Mouse (Mus musculus): ENCODE measurements around the gene Gpr85. TPM values are rescaled to one million over a fixed set of nuclear protein-coding genes. Genes with fewer than 3 reads are reported as not detected.
A peak's percentile ranks its signal among the peaks of the same experiment; 100 is the strongest.
"Not testable (repeated sequence)": the region's sequence is repeated elsewhere in the genome, so short reads cannot be mapped to it uniquely, and the experiment has no call there.

Gpr85 gene
- 1 to 10 TPM; 1.0 to 1.2 TPM for total RNA-seq (2021)
- long read RNA-seq, experiment 1, partial matches to known transcripts = 0 of 3 reads
- long read RNA-seq, experiment 1, other reads (novel, unspliced or antisense) = 3 of 3 reads
- long read RNA-seq, experiment 2, partial matches to known transcripts = 0 of 1 reads
- long read RNA-seq, experiment 2, other reads (novel, unspliced or antisense) = 1 of 1 reads

- no peak for DNase-seq
Measured at GRCm38 (mm10) chr6:13839345-13840054, at the start of gene Gpr85. TSS of gene Gpr85 (minus strand) at chr6:13839942.

DNA sequence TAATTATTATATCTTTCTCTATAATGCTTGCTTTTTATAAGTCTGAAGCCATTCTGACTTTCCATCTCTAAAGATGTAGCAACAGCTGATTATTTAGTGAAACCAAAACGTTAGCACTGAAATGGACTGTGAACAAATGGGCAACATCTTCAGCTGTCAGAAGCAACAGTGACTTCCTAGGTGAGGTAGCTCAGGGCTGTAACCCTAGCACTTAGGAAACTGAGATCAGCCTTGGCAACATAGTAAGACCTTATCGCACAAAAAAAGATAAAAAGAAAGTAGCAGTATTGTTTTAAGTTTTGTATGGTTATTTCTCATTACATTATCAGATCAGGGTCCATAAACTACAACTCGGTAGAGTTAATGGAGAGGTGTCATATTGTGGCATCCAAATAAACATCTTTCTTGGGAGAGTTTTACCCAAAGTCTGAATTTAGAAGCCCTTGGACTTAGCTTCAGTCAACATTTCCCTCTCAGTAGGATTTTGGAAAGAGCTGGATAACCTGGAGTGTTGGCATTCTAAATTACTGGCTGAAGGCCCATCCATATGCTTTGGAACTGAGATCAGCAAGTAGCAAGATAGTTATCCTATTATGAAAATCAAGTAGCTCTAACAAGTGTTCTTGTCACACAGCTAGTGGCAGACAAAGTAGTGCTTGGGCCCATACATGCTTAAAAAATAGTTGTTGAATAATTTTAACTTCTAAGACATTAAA is 45.3 kb upstream of the Gpr85 start:
- DNase-seq = no peak

DNA sequence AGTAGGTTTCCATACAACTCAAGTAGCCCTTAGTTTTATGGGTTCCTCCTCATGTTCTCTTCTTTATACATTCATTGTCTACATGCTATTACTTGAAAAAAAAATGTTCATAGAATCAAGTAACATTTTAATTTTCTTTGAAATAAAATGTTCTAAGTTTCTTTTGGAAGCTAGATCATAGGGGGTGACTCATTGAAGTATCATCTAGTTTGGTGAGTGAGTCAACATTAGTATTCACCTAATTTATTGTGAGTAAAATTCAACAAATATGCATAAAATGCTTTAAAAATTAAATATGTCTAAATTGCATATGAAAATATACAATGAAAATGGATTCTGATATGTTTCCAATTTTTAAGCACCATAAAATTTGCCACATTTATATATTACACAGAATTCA is 43.2 kb upstream of the Gpr85 start:
- DNase-seq = no peak

- DNase-seq = no peak
Measured at GRCm38 (mm10) chr6:13873959-13874358, 34.2 kb upstream of the Gpr85 start.

- DNase-seq = no peak
Measured at GRCm38 (mm10) chr6:13872076-13872475, 32.3 kb upstream of the Gpr85 start.

GRCm38 (mm10) chr6:13871625-13871958 is 31.9 kb upstream of the Gpr85 start:
- no peak for DNase-seq

DNA sequence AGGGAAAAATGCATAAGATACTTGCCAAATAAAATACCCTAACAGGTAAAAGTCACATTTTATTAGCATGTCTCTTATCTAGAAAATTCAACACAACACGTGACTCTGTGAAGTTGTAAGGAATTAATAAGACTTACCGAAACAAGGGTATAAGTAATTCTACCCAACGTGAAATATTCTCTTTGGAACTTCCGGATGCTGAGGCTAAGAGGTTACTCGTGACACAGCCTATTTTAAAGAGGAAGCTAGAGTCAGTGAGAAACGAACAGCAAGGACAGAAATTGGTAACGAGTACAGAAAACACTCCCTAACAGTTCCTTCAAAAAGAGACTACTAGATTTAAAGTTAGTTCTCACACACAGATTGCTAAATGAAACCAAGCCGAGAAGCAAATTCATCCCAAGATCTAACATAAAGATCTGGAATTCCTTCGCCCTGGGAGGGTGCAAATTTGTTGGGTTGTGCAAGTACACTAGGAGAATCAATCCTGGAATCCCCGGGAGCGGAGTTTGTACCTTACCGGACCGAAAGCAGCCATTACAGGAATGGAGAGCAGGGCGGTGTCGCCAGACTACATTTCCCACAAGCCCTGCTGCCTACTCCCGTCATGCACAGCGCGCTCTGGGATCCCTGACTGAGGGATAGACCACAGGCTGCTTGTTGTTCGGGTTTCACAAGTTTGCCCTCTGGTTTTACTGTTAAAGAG is 31.3 kb upstream of the Gpr85 start, which contains the start of gene 2610001J05Rik:
2610001J05Rik (minus strand) TSS at position 600 of the 706 bp plus-strand sequence.
- DNase-seq = peak; percentile 82

DNA sequence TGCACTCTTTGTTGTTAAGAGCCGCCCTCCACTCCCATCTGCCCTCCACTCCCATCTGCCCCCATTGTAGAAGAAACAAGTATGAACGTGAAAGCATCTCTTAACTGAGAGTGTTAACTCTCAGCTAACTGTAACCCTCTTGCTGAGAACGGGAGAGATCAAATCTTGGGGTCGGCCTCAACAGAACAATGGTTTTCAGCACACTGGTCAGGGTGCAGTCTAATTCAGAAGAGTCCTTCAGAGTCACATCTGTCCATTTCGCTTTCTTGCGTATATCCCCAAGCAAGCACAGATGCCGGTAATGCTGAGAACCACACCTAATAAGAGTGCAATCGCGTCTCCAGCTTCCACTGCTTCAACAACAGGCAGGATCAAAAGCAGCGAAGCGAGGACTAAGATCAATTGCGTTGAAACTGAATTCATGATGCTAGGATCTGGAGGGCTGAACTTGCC is 30.6 kb upstream of the Gpr85 start:
- DNase-seq = no peak

GRCm38 (mm10) chr6:13860596-13860995 is 20.9 kb upstream of the Gpr85 start:
- no peak for DNase-seq

GRCm38 (mm10) chr6:13859877-13860585 is 20.3 kb upstream of the Gpr85 start:
- DNase-seq = no peak

DNA sequence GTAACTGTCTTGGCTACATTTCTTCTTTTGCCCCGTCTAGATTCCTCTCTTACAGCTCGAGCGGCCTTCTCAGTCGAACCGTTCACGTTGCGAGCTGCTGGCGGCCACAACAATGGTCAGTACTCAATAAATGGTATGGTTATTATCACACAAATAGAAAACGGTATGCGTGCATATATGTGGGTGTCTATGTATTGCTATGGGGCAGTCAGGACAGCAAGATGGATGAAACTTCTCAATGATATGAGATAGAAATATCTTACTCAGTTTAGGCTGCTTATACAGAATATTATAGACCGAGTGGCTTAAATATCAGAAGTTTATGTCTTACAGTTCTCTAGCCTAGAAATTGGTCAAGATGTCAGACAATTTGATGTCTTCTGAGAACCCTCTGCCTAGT is 14.5 kb upstream of the Gpr85 start:
- no peak for DNase-seq

GRCm38 (mm10) chr6:13853244-13853643 is 13.5 kb upstream of the Gpr85 start:
- no peak for DNase-seq

- DNase-seq = not testable (repeated sequence)
Measured at GRCm38 (mm10) chr6:13846031-13846430, 6.3 kb upstream of the Gpr85 start.

- DNase-seq = peak; percentile 61
Measured at GRCm38 (mm10) chr6:13838677-13839344, 931 bp downstream of the Gpr85 start.

GRCm38 (mm10) chr6:13837916-13838676 is 1.6 kb downstream of the Gpr85 start:
- DNase-seq = no peak

- no peak for DNase-seq
Measured at GRCm38 (mm10) chr6:13836967-13837570, 2.7 kb downstream of the Gpr85 start.

DNA sequence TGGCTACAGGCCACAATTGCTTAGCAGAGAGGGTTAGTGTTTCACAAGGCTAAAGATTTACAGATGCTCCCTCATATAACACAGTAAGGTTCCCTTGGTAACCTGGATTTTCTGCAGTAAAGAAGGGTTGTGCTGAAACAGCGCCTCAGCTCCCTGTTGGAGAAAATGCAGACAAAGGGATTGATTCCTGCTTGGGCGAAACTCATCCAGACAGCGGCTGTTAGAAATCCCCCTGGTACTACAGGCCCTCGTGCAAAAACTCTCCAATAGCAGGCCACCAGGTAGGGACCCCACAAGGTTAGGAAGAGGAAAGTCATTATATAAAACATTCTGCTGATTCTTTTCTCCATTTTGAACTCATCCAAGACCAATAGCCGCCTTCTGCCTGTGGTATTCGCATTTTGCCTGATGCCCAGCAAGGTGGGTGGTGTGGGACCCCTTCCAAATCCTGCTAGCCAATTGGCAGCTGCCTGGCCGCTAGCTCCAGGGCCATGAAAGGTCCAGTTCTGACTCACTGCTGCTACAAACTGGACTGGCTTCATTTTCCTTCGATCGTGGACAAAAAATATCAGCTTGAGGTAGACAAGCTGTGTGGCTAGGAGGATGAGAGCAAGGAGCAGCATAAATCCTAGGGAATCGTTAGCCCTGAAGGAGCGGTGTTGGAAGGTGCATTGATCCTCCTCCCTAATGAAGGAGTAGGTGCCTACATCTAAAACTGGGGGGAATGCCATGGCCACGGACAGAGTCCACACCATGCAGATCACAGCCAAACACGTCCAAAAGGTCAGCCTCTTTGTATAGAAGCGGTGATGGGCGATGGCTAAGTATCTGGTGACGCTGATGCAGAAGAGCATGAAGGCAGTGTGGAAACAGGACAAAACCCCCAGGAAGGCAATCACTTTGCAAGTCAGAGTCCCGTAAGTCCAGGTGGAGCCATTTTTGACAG is 3.7 kb downstream of the Gpr85 start:
- DNase-seq = peak; percentile 17

GRCm38 (mm10) chr6:13832770-13833169 is 7.0 kb downstream of the Gpr85 start:
- DNase-seq = no peak

- DNase-seq = no peak
Measured at GRCm38 (mm10) chr6:13828877-13829276, 10.9 kb downstream of the Gpr85 start.

All from gastrocnemius, postnatal 10 days (tissue).